In genomic region chr10:99014737-99015136, GRCm38 (mm10) we compare ENCODE assay signal across 27 mouse cellular contexts.
DNase-seq lines count a peak whose midpoint lies in the region; ATAC-seq and TF ChIP-seq lines count a peak whose summit lies in the region.
"Had no signal": no experiment of that assay in that cellular context is flagged by ENCODE, and none has a peak within 500 bp of the region (broad histone marks: within the 10 kb centered on the region; RNA-seq: fewer than 3 reads in every experiment).

No protein-coding gene starts in this region.

- TF ChIP-seq CTCF in layer of hippocampus, adult 2 months (conservative IDR thresholded peaks at IDR 0.05) = no peak
- TF ChIP-seq CTCF in left cerebral cortex, adult 2 months (IDR thresholded peaks at IDR 0.05) = no peak

- ATAC-seq in frontal cortex, adult (ENCODE audit: low TSS enrichment) = peak; percentile 55
- ATAC-seq: activated CD4-positive, CD25-positive, alpha-beta regulatory T cell, adult 4 months; CD4-positive, CD25-positive, alpha-beta regulatory T cell, adult 4 months; forebrain, embryonic 14.5 days; Patski had no signal

- H3K4me3 ChIP-seq in layer of hippocampus, adult 2 months = no peak overlapping the region
- no peak overlapping the region for H3K4me3 ChIP-seq in left cerebral cortex, adult 2 months
- H3K4me3 ChIP-seq: embryonic facial prominence, embryonic 13.5 days; embryonic facial prominence, embryonic 15.5 days; erythroblast, embryonic 14.5 days; forebrain, embryonic 10.5 days; forebrain, embryonic 12.5 days had no signal

- peak overlapping the region; percentile 51; the same call in 1 of the 2 replicates for H3K27ac ChIP-seq in layer of hippocampus, adult 2 months
- peak overlapping the region; percentile 2; the same call in 1 of the 2 replicates for H3K27ac ChIP-seq in left cerebral cortex, adult 2 months
- H3K27ac ChIP-seq: embryonic facial prominence, embryonic 13.5 days; embryonic facial prominence, embryonic 15.5 days; forebrain, embryonic 10.5 days; forebrain, embryonic 12.5 days had no signal

- no peak for DNase-seq in frontal cortex, postnatal 36 days (ENCODE audit: low spot score in 2 of 2)
- DNase-seq in layer of hippocampus, adult 2 months (ENCODE audit: low spot score in 2 of 2) = peak in 1 of 2 experiments; percentile 43
- DNase-seq in layer of hippocampus, postnatal 25 days (ENCODE audit: extremely low spot score in 1 of 2, low spot score in 1 of 2) = no peak
- DNase-seq in left cerebral cortex, adult 2 months (ENCODE audit: extremely low spot score in 1 of 2, low spot score in 2 of 2) = no peak
- no peak for DNase-seq in left cerebral cortex, adult 11 months (ENCODE audit: low spot score)
- DNase-seq in brain, adult 2 months (ENCODE audit: low read depth, low spot score) = peak; percentile 52
- DNase-seq: adrenal gland, adult 8-10 months; adrenal gland, postnatal 14 days; adrenal gland, postnatal 36 days; B cell, adult 2 months; cerebellum, adult 11 months; cerebellum, adult 18-20 months; cerebellum, adult 8-10 months; cerebellum, adult 9-11 months; cerebellum, postnatal 14 days; cerebellum, postnatal 36 days; embryo, embryonic 11 days had no signal

- intact Hi-C loops in left cerebral cortex, adult 2 months (cut with DNase I) = no loop called here
